Comparison of ENCODE assay signal across 8 mouse cellular contexts in the genomic region with DNA sequence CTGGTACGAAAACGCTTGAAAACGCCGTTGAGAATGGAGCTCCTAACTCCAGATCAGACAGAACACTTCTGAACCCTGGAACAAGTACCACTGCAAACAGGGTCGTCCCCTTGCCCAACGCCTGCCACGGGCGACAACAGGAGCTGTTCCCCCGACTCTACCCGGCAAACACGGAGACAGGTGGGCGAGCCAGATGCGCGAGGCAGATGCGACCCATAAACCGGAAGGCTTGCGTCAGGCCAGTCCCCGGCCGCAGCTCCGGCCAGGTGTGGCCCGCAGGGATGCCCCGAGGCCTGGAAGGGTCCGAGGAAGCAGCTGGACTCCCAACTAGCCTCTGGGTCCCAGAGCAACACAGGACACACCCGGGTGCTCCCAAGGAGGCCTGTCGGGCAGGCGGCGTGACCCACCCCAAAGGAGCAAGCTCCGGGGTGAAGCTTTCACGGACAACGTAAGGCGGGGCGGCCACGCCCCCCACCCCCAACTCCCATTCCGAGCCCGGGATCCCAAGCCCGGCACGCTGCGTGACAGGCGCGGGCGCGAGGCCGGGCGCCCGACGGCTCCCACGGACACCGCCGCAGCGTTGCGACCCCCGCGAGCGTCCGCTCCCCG. TPM values are rescaled to one million over a fixed set of nuclear protein-coding genes. Genes with fewer than 3 reads are reported as not detected.
DNase-seq lines count a peak whose midpoint lies in the region; ATAC-seq and TF ChIP-seq lines count a peak whose summit lies in the region.

No protein-coding gene starts in this region.

- H3K4me1 ChIP-seq in heart, embryonic 12.5 days (replicated peaks): peaks cover 23% of the 10 kb centered on the region
- no peaks in the 10 kb centered on the region; the same call in 1 of the 2 replicates for H3K4me1 ChIP-seq in embryonic fibroblast, embryonic 13.5 days (ENCODE audit: control insufficient read depth, insufficient read depth, low read length)
- peaks cover 24% of the 10 kb centered on the region for H3K4me1 ChIP-seq in hindbrain, embryonic 12.5 days

- DNase-seq in heart, adult 8-10 months (ENCODE audit: low spot score): no peak
- DNase-seq in MN1 (ENCODE audit: low spot score) (peak; percentile 76), liver (peak; percentile 69)
- DNase-seq in neural tube, embryonic 10.5 days (ENCODE audit: extremely low spot score, low spot score): peak; percentile 54
- peak; percentile 75 for DNase-seq in thymus, postnatal 4 days

- no peaks in the 10 kb centered on the region for H3K27me3 ChIP-seq in heart, embryonic 12.5 days (replicated peaks)
- no peaks in the 10 kb centered on the region for H3K27me3 ChIP-seq in hindbrain, embryonic 12.5 days

- H3K4me2 ChIP-seq in heart, embryonic 12.5 days: peak overlapping the region; percentile 94
- H3K4me2 ChIP-seq in hindbrain, embryonic 12.5 days (replicated peaks): peak overlapping the region; percentile 83

- H3K4me3 ChIP-seq in heart, embryonic 12.5 days: peak overlapping the region; percentile 85
- H3K4me3 ChIP-seq in embryonic fibroblast, embryonic 13.5 days (ENCODE audit: insufficient read depth, low read length): peak overlapping the region; percentile 78
- H3K4me3 ChIP-seq in hindbrain, embryonic 12.5 days: peak overlapping the region; percentile 92

- no peaks in the 10 kb centered on the region for H3K36me3 ChIP-seq in heart, embryonic 12.5 days
- no peaks in the 10 kb centered on the region for H3K36me3 ChIP-seq in hindbrain, embryonic 12.5 days

- under 1% methylated on average over 56 of the region's 56 CpGs for WGBS in heart, embryonic 12.5 days
- under 1% methylated on average over 47 of the region's 56 CpGs for WGBS in hindbrain, embryonic 12.5 days

- TF ChIP-seq POLR2A in embryonic fibroblast, embryonic 13.5 days (IDR thresholded peaks at IDR 0.05; ENCODE audit: low read depth, low read length): no peak

- no peaks in the 10 kb centered on the region for H3K9me3 ChIP-seq in heart, embryonic 12.5 days (replicated peaks)
- no peaks in the 10 kb centered on the region for H3K9me3 ChIP-seq in hindbrain, embryonic 12.5 days (replicated peaks)

- H3K27ac ChIP-seq in heart, embryonic 12.5 days (ENCODE audit: poor library complexity, severe bottlenecking): peak overlapping the region; percentile 92
- H3K27ac ChIP-seq in embryonic fibroblast, embryonic 13.5 days (ENCODE audit: insufficient read depth, low read length): peak overlapping the region; percentile 45; the same call in 1 of the 2 replicates
- H3K27ac ChIP-seq in hindbrain, embryonic 12.5 days: peak overlapping the region; percentile 96

- no peak for TF ChIP-seq CTCF in embryonic fibroblast, embryonic 13.5 days (IDR thresholded peaks at IDR 0.05; ENCODE audit: borderline replicate concordance, insufficient read depth, low read length)

- peak overlapping the region; percentile 89 for H3K9ac ChIP-seq in heart, embryonic 12.5 days
- peak overlapping the region; percentile 76 for H3K9ac ChIP-seq in hindbrain, embryonic 12.5 days

- peak; percentile 36 for ATAC-seq in heart, embryonic 12.5 days (ENCODE audit: insufficient number of reproducible peaks, low FRiP score)
- ATAC-seq in hindbrain, embryonic 12.5 days (ENCODE audit: low FRiP score): peak; percentile 44

RNA-seq across cellular contexts. Expression of a gene that starts 1.4 kb away (rescaled TPM):
- polyA plus RNA-seq in heart, embryonic 12.5 days (2016; fragmentation: Nextera tagmentation; extraction: Ambion mirVana): 40.9 and 41.1 TPM in 2 replicates
- 10 to 100 TPM; 33.6 to 42.3 (median 34.1) TPM for total RNA-seq in heart, adult 8-10 months (2022)
- polyA plus RNA-seq in embryonic fibroblast, embryonic 13.5 days (2011; ENCODE audit: insufficient read length, low read depth, missing spikeins): 34.8 and 36.0 TPM in 2 replicates
- 49.3 and 50.9 TPM in 2 replicates for polyA plus RNA-seq in hindbrain, embryonic 12.5 days (2016; fragmentation: Nextera tagmentation; extraction: Ambion mirVana)

Comparison
In these comparisons a context has a peak if more than half of its experiments do, and no peak if none do; other contexts are left out.
1. H3K27ac ChIP-seq: peak in every context shown above with its lines; median percentile 96 in hindbrain, embryonic 12.5 days; 92 in heart, embryonic 12.5 days; 45 in embryonic fibroblast, embryonic 13.5 days.